Mouse (Mus musculus): Measurements from ENCODE around the gene Ugt1a10.

The Ugt1a10 gene

DNA sequence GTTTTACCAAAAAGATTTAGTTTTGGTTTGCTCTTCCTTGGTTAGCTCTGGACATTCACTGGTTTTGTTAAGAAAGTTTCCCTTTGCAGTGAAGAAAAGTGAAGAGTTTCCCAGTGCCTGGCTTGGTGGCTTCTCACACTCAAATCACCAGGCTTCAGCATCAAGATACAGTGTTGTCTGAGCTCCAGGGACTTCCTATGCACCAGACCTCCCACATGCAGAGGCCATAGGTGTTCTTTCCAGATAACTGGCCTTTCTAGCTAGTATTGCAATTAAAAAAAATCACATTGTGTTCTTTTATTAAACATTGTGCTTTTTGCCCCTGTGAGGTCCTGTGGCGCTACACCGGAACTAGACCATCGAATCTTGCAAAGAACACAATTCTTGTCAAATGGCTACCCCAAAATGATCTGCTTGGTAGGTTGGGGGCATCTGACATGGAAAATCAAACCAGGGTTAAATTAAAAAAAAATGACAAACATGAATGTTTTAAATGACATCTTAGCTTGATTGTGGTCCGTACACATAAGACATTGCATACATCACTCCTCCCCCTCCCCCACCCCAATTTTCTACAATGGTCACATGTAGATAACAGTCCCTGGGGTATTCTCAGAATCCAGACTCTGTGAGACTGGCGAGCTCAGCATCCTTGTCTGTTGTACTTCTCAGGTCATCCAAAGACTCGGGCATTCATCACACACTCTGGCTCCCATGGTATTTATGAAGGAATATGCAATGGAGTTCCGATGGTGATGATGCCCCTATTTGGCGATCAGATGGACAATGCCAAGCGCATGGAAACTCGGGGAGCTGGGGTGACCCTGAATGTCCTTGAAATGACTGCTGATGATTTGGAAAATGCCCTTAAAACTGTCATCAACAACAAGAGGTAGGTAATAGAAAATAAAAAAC lies 160.5 kb downstream of the Ugt1a10 start:
- DNase-seq = peak; percentile 92

GRCm38 (mm10) chr1:88216551-88216950 lies 161.4 kb downstream of the Ugt1a10 start:
- DNase-seq = peak; percentile 90

- DNase-seq = peak; percentile 91
Measured at GRCm38 (mm10) chr1:88217144-88217543, 162.0 kb downstream of the Ugt1a10 start.

- DNase-seq = peak; percentile 90
Measured at GRCm38 (mm10) chr1:88217576-88217975, 162.4 kb downstream of the Ugt1a10 start.

- peak; percentile 94 for DNase-seq
Measured at GRCm38 (mm10) chr1:88218051-88218450, 162.9 kb downstream of the Ugt1a10 start.

- peak; percentile 82 for DNase-seq
Measured at GRCm38 (mm10) chr1:88218591-88218990, 163.4 kb downstream of the Ugt1a10 start.

DNA sequence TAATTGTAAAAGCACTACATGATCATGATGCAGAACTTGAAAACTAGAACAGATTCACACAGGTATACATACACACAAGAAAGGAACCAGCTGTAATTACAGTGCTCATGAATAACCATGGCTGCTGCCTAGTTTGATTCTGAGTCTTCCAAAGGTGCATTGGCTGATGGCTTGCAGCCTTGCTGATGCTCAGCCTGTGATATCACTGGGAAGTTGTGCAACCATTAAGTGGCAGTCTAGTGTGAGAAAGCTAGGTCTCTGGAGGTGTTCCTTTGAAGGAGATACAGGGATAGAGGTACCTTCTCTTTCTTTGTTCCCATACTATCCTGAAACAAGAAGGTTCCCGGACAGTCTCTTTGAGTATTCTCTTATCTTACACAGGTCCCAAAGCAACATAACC lies 163.9 kb downstream of the Ugt1a10 start:
- DNase-seq = peak; percentile 86

GRCm38 (mm10) chr1:88220336-88220735 lies 165.1 kb downstream of the Ugt1a10 start:
- peak; percentile 92 for DNase-seq

DNA sequence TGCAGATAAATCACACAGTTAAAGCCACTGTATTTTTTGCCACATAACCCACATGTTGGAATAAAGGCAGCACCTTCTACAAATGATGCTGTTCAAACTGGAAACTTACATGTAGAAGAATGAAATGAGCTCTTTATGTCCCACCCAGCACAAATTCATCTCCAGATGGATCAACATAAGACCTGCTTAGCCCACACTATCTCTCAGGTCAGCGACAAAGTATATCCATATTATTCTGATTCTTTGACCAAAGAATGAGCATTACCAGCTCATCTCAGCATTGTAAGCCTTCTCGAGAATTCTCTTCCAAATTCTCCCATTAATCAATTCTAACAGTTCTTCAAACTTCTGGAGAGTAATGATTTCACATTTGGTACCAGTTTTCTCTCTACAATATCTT lies 167.0 kb downstream of the Ugt1a10 start:
- DNase-seq = peak; percentile 4

GRCm38 (mm10) chr1:88223011-88223515 lies 167.9 kb downstream of the Ugt1a10 start:
- DNase-seq = peak; percentile 94

DNA sequence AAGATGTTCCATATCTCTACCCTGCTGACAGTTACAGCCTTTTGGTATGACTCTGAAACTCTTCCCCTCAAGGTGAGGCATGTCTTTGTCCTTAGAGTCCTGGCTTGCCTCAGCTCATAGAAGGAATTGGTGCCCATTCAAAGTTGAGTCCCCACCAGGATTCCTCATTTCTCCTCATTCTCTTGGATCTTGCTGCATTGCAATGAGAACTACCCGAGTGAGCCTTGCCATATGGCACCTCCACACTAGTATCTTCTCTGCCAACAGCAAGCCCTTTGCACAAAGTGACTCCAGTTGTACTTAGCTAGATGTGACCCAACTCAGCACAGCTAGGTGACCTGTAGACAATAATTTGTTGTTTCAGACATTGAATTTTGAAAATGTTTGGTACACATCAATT lies 168.4 kb downstream of the Ugt1a10 start:
- DNase-seq = peak; percentile 93

- peak; percentile 93 for DNase-seq
Measured at GRCm38 (mm10) chr1:88224029-88224776, 169.0 kb downstream of the Ugt1a10 start.

DNA sequence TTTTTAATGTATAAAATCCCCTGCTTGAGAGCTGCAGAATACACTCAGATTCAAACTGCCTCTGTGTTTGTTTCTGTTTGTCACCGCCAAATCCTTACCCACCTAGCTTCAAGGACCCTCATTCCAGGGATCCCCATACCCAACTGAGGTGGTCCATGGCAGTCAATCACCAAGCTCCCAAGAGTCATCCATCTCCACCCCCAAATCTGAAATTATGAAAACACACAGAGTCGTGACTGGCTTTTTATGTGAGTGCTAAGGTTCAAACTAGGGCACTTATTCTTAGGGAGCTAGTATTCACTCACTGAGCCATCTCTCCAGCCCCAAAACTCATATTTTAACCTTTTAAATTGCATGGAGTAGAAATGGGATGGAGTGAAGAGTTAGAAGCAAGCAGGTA lies 170.1 kb downstream of the Ugt1a10 start:
- peak; percentile 92 for DNase-seq

DNA sequence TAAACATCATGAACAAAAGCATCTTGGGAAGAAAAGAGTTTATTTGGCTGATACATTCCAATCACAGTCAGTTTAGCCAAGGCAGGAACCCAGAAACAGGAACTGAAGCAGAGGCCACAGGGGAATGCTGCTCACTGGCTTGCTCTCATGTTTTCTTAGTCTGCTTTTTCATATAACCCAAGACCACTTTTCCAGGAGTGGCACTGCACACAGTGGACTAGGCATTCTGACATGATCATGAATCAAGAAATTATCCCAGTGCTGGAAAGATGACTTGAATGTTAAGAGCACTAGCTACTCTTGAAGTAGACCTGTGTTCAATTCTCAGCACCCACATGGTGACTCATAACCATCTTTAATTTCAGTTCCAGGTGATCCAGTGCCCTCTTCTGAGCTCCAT lies 170.6 kb downstream of the Ugt1a10 start:
- DNase-seq = peak; percentile 92

- peak; percentile 97 for DNase-seq
Measured at GRCm38 (mm10) chr1:88226670-88227379, 171.6 kb downstream of the Ugt1a10 start, which contains the start of gene Mroh2a. Gene Mroh2a, plus strand, starts transcription at chr1:88226986.

GRCm38 (mm10) chr1:88227482-88227881 lies 172.3 kb downstream of the Ugt1a10 start:
- peak; percentile 94 for DNase-seq

GRCm38 (mm10) chr1:88228121-88228520 lies 172.9 kb downstream of the Ugt1a10 start:
- DNase-seq = peak; percentile 95

DNA sequence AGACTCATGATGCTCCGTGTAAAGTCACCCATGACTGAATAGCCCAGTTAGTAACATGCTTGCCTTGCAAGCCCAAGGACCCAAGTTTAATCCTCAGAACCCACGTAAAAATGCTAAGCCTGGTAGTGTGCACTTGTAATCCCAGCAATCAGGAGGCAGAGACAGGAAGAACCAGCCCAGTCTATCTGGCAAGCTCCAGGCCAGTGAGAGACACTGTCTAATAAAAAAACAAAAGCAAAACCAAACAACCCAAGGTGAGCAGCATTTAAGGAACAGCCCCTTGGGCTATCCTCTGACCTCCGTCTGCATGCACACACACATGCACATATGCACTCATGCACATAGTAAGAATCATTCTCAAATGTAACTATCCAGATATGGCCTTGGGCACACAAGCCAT lies 174.4 kb downstream of the Ugt1a10 start:
- no peak for DNase-seq

DNA sequence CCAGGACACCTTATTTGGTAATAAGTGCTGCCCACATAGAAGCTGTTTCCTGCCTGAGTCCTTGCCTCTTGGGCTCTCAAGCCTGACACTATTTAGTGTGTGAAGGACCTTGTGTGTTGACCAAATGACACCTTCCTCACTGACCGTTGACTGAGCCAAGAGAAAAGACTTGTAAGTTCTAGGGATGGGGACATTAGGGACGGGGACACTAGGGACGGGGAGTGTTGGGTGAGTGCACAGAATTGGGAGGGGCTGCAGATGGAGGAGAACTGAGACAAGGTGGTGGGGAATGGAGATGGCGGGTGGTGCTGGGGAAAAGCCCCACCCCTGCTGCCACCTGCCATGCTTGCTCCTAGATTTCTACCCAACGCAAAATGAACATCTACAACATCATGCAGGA lies 174.8 kb downstream of the Ugt1a10 start:
- peak; percentile 95 for DNase-seq

DNA sequence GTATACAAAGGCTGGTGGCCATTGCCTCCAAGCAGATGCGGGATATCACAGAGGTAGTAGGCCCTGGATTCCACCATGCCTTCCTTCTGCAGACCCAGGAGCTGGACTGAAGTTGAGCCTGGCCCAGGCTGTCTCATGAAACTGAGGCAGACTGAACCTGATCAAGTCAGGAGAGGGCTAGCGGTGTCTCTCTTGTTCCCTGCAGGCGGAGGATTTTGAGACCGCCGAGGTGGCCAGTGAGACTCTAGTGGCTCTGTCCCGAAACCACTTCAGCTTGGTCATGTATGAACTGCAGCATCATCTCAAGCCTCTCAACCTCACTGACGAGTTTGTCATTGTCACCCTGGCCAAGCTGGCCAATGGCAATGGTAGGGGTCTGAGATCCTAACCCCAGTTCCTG lies 175.2 kb downstream of the Ugt1a10 start:
- no peak for DNase-seq

- DNase-seq = peak; percentile 91
Measured at GRCm38 (mm10) chr1:88230981-88231802, 176.0 kb downstream of the Ugt1a10 start.

All from heart, adult 11 months (tissue).